Mouse (Mus musculus) left cerebral cortex, adult 8-10 months (tissue): ENCODE results near the gene Kiss1r. TPM values are rescaled to one million over a fixed set of nuclear protein-coding genes. Genes with fewer than 3 reads are reported as not detected.

Experiments used
- DNase-seq, 2 experiments: peaks; one replicate each; pipeline ENCODE4 v3.0.0; 2022; ENCODE audit warnings: low spot score in 2 of 2
- total RNA-seq, 4 experiments: library from RNA; stranded (reverse); gene quantifications; 2 replicates each; pipeline ENCODE4 v1.2.4; 2022

Kiss1r gene
- total RNA-seq, 4 experiments from 2014 or later = 5.8 to 8.3 (median 6.4) TPM

GRCm38 (mm10) chr10:79969124-79969568 is 52.4 kb downstream of the Kiss1r start:
- no peak for DNase-seq

GRCm38 (mm10) chr10:79970415-79971182 is 53.8 kb downstream of the Kiss1r start, which contains the start of gene Grin3b:
Gene Grin3b (plus strand): TSS chr10:79970715.
- no peak for DNase-seq

GRCm38 (mm10) chr10:79971183-79971497 is 54.4 kb downstream of the Kiss1r start:
- no peak for DNase-seq

Other genes with a start within 250 kb of the Kiss1r start
- 10 to 100 TPM; 65.1 to 74.5 (median 69.8) TPM for gene Tpgs1, start 247.6 kb upstream of the Kiss1r start, total RNA-seq
- gene Cdc34, start 234.8 kb upstream of the Kiss1r start, total RNA-seq = 10 to 100 TPM; 65.7 to 72.5 (median 70.4) TPM
- 1 to 10 TPM; 2.2 to 3.6 (median 3.2) TPM for gene Gzmm, start 228.0 kb upstream of the Kiss1r start, total RNA-seq
- gene Bsg, start 212.5 kb upstream of the Kiss1r start, total RNA-seq = 100 to 1,000 TPM; 545 to 609 (median 570) TPM
- gene Hcn2, start 200.3 kb upstream of the Kiss1r start, total RNA-seq = 100 to 1,000 TPM; 162 to 182 (median 166) TPM
- gene Polrmt, start 170.4 kb upstream of the Kiss1r start, total RNA-seq = 10 to 100 TPM; 47.9 to 56.7 (median 51.6) TPM
- gene Fgf22, start 161.9 kb upstream of the Kiss1r start, total RNA-seq = 1 to 10 TPM; 4.7 to 5.9 (median 5.8) TPM
- gene Rnf126, start 150.0 kb upstream of the Kiss1r start, total RNA-seq = 10 to 100 TPM; 76.8 to 92.1 (median 86.8) TPM
- gene Fstl3, start 139.7 kb upstream of the Kiss1r start, total RNA-seq = 1 to 10 TPM; 2.5 to 3.6 (median 2.7) TPM
- under 1 TPM; 0.14 to 0.63 (median 0.39) TPM for gene Prss57, start 126.0 kb upstream of the Kiss1r start, total RNA-seq
- gene Palm, start 123.4 kb upstream of the Kiss1r start, total RNA-seq = 100 to 1,000 TPM; 265 to 281 (median 267) TPM
- under 1 TPM; 0.32 to 0.89 (median 0.54) TPM for gene Misp, start 96.0 kb upstream of the Kiss1r start, total RNA-seq
- 10 to 100 TPM; 59.3 to 67.3 (median 63.6) TPM for gene Ptbp1, start 62.5 kb upstream of the Kiss1r start, total RNA-seq
- 1 to 10 TPM; 2.4 to 3.2 (median 2.7) TPM for gene Prtn3, start 42.5 kb upstream of the Kiss1r start, total RNA-seq
- 10 to 100 TPM; 49.7 to 56.0 (median 52.7) TPM for gene Plppr3, start 42.3 kb upstream of the Kiss1r start, total RNA-seq
- gene Elane, start 30.7 kb upstream of the Kiss1r start, total RNA-seq = not detected
- gene Cfd, start 26.1 kb upstream of the Kiss1r start, total RNA-seq = not detected
- 10 to 100 TPM; 51.9 to 68.0 (median 61.4) TPM for gene Med16, start 8.0 kb upstream of the Kiss1r start, total RNA-seq
- not detected for gene Gm26602, start 6.1 kb upstream of the Kiss1r start, total RNA-seq
- gene R3hdm4, start 4.2 kb downstream of the Kiss1r start, total RNA-seq = 100 to 1,000 TPM; 312 to 357 (median 346) TPM
- 1 to 10 TPM; 5.0 to 7.8 (median 7.5) TPM for gene Arid3a, start 10.1 kb downstream of the Kiss1r start, total RNA-seq
- 10 to 100 TPM; 38.5 to 48.2 (median 44.6) TPM for gene Wdr18, start 43.2 kb downstream of the Kiss1r start, total RNA-seq
- under 1 TPM; 0.23 to 0.30 (median 0.24) TPM for gene Grin3b, start 53.7 kb downstream of the Kiss1r start, total RNA-seq
- 100 to 1,000 TPM; 105 to 117 (median 113) TPM for gene Tmem259, start 67.4 kb downstream of the Kiss1r start, total RNA-seq
- 1 to 10 TPM; 5.4 to 6.7 (median 6.3) TPM for gene Cnn2, start 71.6 kb downstream of the Kiss1r start, total RNA-seq
- gene Abca7, start 79.5 kb downstream of the Kiss1r start, total RNA-seq = 10 to 100 TPM; 11.0 to 12.3 (median 12.0) TPM
- 1 to 10 TPM; 3.6 to 9.6 (median 6.0) TPM for gene Arhgap45, start 99.7 kb downstream of the Kiss1r start, total RNA-seq
- 10 to 100 TPM; 64.7 to 80.4 (median 72.9) TPM for gene Polr2e, start 122.8 kb downstream of the Kiss1r start, total RNA-seq
- gene Gpx4, start 130.2 kb downstream of the Kiss1r start, total RNA-seq = 100 to 1,000 TPM; 472 to 551 (median 538) TPM
- 10 to 100 TPM; 16.2 to 32.0 (median 20.3) TPM for gene Sbno2, start 188.6 kb downstream of the Kiss1r start, total RNA-seq
- 100 to 1,000 TPM; 102 to 111 (median 109) TPM for gene Stk11, start 198.8 kb downstream of the Kiss1r start, total RNA-seq
- 100 to 1,000 TPM; 306 to 342 (median 330) TPM for gene Atp5d, start 221.7 kb downstream of the Kiss1r start, total RNA-seq
- 100 to 1,000 TPM; 328 to 363 (median 358) TPM for gene Cbarp, start 223.9 kb downstream of the Kiss1r start, total RNA-seq
- 10 to 100 TPM; 48.5 to 76.4 (median 64.1) TPM for gene Midn, start 231.3 kb downstream of the Kiss1r start, total RNA-seq
- 100 to 1,000 TPM; 124 to 159 (median 143) TPM for gene Cirbp, start 249.0 kb downstream of the Kiss1r start, total RNA-seq